Mouse (Mus musculus): ENCODE measurements at regions not wholly inside any gene's neighbourhood (a gene's known extent, or its start where the extent isn't known, plus 50 kb on each side); places are given as distances from the start of the nearest gene placed in this dataset.

- DNase-seq (ENCODE audit: low read depth, low spot score), result no peak
Measured at GRCm38 (mm10) chr3:156253172-156253934, 308.2 kb upstream of the Negr1 start.

DNA sequence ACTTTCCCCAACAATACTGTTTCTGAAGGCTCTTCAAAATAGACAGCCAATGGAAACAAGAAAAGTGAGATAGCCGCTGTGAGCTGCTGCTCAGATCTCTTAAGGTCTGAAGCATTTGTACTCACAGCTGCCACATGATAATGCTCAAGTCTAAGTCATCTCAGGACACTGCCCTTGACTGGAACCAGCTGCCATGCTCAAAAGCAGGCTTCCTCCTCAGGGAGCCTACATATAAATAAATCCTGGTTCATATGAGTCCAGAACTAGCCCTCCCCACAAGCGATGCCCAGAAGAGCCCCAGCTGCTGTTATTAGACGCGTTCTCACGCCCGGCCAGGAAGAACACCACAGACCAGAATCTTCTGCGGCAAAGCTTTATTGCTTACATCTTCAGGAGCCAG is 304.9 kb upstream of the Negr1 start:
- no peak for DNase-seq (ENCODE audit: low read depth, low spot score)

DNA sequence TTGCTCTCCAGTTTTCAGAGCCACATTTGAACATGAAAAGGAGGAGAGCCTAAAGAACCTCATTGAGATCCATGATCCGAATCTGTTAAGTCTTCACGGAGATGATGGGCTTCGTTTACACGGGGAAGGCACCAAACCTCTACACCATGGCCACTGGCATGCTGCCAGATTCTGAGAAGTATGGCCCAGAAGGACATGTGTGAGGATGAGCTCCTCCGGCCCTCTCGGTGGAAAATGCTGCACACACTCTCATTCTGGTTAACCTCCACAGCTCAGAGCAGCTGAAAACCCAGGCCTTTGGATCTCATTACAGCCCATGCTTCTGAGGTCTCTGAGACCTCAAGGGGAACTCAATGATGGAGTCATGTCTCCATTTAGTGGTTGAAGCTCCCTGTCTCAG is 296.9 kb upstream of the Negr1 start:
- no peak for DNase-seq (ENCODE audit: low read depth, low spot score)

GRCm38 (mm10) chr3:156267727-156268126 is 293.9 kb upstream of the Negr1 start:
- no peak for DNase-seq (ENCODE audit: low read depth, low spot score)

DNA sequence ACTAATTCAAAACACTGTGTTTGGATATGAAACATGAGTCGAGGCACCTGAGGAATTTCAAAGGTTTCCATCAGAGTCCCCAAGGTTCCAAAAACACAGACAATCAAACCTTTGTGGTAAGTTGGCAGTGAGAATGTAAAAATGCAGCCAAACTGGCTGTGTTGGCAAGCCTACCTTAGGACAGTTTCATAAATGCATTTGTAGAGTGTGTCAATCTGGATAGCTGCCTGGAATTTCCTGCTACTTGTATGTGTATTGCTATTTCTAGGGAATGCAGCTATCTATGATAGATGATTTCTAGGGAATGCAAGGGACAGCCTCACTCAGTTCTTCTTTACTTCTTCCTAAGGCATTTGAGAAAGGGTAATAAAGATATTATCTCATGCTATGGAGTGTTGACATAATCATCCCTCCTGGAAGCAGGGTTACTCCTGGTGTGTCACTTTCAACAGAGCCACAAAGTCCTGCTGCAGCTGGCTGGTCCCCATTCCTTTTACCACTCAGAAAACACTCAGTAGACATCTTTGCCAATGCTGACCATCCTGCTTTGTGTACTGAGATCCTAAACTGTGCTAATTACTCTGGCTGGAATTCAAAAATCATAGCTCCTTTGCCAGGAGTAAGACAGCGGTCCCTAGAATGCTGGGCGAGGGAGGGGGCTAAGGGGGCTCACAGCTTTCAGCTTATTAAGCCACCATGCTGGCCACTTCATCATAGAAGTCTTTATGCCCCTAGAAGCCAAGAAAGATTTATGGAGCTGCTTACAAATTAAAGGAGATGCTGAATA is 261.4 kb upstream of the Negr1 start:
- DNase-seq (ENCODE audit: low read depth, low spot score), result no peak

GRCm38 (mm10) chr3:156301302-156301701 is 260.3 kb upstream of the Negr1 start:
- DNase-seq (ENCODE audit: low read depth, low spot score), result no peak

- DNase-seq (ENCODE audit: low read depth, low spot score), result no peak
Measured at GRCm38 (mm10) chr3:156301745-156302144, 259.8 kb upstream of the Negr1 start.

GRCm38 (mm10) chr3:156304174-156304573 is 257.4 kb upstream of the Negr1 start:
- no peak for DNase-seq (ENCODE audit: low read depth, low spot score)

- DNase-seq (ENCODE audit: low read depth, low spot score), result no peak
Measured at GRCm38 (mm10) chr3:156305064-156305463, 256.5 kb upstream of the Negr1 start.

DNA sequence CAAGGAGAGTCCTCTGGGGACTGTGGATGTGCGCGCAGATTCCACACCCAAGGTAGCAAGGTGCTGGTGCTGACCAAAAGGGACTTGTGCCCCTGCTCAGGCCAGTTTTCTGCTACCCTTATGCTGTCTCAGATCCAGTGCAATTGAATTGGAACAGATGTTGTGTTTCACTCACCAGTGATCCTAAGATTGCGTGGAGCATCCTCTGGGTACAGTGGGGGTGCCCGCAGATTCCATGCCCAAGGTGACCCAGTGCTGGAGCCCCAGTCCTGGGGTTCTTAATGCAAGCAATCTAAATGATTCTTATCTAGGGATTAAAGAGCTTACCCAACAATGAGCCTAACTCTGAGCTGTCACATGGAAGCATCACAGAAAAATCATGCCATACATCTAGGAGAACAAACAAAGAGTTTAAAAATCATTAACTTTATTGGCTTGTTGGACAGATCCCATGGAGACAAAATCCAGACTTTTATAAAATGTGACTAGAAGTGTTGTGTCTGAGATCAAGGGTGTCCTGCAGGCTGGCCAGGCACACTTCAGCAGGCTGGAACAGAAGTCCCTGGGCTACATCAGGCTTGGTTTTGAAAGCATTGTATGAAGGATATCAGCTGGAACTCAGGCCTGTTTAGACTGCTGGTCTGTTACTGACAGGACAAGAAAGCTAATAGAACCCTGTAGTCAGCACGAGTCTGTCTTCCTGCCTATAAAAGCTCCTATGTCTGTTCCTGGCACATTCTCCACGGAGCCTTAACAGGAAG is 226.4 kb upstream of the Negr1 start:
- DNase-seq (ENCODE audit: low read depth, low spot score), result no peak

DNA sequence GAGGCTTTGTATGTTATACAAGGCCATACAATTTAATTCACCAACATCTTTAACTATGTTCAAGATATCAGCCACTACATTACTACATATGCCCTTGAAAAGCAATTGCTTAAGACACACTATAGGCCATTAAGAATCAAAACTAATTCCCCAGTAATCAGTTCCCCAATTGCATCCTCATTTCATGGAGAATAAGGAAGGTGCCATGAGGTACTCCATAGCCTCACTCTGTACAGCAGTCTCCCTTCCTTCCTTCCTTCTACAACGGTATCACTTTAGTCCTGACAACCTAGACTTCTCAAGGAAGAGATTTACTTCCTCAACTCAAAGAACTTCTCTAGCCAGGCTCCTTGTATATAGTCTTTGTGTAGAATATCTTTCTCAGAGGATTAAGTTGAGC is 220.1 kb upstream of the Negr1 start:
- DNase-seq (ENCODE audit: low read depth, low spot score), result no peak

GRCm38 (mm10) chr3:156351727-156352126 is 209.9 kb upstream of the Negr1 start:
- DNase-seq (ENCODE audit: low read depth, low spot score), result no peak

GRCm38 (mm10) chr3:156353430-156353829 is 208.2 kb upstream of the Negr1 start:
- no peak for DNase-seq (ENCODE audit: low read depth, low spot score)

DNA sequence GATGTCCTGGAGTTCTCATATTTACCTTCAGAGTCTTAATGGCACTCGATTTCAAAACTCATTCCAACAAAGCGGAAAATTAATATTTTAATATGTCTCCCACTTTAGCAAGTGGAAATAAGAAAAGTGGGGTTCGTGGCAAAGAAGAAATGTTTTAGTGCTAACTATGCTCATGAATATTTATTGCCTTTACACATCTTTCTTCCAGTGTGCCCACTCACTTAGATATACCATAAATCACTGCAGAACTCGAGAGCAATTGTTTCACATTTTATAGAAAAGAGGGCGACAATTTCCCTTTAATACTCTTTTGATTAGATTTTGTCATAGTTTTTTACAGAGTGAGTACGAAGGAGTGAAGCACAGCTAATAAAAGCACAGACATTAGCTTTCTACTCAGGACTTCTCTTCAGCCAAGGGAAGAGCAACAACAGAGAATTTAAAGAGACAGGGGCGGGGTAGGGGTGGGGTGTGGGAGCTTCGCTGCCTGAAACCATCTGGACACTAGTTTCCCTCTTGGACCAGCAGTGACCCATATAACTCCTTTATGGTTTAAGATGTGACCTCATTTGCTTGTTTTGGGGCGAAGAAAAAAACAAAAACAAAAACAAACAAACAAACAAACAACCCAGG is 207.6 kb upstream of the Negr1 start:
- DNase-seq (ENCODE audit: low read depth, low spot score), result no peak

GRCm38 (mm10) chr3:156368669-156369343 is 192.8 kb upstream of the Negr1 start:
- DNase-seq (ENCODE audit: low read depth, low spot score), result no peak

DNA sequence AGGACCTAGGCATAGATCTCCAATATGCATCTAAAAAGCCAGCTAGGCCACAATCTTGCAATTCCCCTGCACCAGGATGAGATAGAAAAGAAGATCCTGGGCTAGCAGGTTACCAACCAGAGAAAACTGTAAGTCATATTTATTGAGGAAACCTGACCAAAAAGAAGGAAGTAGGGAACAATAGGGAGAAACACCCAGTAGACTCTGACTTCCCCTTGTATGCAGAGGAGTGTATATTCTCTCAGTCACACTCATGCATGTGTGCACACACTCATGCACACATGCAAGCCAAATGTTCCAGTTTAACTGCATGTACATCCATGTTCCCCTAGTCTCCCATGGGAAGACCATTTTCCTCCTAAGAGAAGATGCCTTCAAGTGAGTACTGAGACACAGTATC is 184.9 kb upstream of the Negr1 start:
- DNase-seq (ENCODE audit: low read depth, low spot score), result no peak

GRCm38 (mm10) chr3:156382919-156383318 is 178.7 kb upstream of the Negr1 start:
- no peak for DNase-seq (ENCODE audit: low read depth, low spot score)

- DNase-seq (ENCODE audit: low read depth, low spot score), result no peak
Measured at GRCm38 (mm10) chr3:156406136-156406535, 155.5 kb upstream of the Negr1 start.

GRCm38 (mm10) chr3:156407112-156407511 is 154.5 kb upstream of the Negr1 start:
- DNase-seq (ENCODE audit: low read depth, low spot score), result no peak

GRCm38 (mm10) chr3:156410126-156410525 is 151.5 kb upstream of the Negr1 start:
- DNase-seq (ENCODE audit: low read depth, low spot score), result no peak

- DNase-seq (ENCODE audit: low read depth, low spot score), result no peak
Measured at GRCm38 (mm10) chr3:156412757-156413156, 148.8 kb upstream of the Negr1 start.
